Mouse (Mus musculus) left cerebral cortex, adult 9 months (tissue): ENCODE data around the gene Asf1a.
"Not testable (repeated sequence)": the region's sequence is repeated elsewhere in the genome, so short reads cannot be mapped to it uniquely, and the experiment has no call there.

Experiments used
- DNase-seq, 2 experiments: peaks; one replicate each; pipeline ENCODE4 v3.0.0; 2022; ENCODE audit warnings: low spot score in 2 of 2

Asf1a gene

DNA sequence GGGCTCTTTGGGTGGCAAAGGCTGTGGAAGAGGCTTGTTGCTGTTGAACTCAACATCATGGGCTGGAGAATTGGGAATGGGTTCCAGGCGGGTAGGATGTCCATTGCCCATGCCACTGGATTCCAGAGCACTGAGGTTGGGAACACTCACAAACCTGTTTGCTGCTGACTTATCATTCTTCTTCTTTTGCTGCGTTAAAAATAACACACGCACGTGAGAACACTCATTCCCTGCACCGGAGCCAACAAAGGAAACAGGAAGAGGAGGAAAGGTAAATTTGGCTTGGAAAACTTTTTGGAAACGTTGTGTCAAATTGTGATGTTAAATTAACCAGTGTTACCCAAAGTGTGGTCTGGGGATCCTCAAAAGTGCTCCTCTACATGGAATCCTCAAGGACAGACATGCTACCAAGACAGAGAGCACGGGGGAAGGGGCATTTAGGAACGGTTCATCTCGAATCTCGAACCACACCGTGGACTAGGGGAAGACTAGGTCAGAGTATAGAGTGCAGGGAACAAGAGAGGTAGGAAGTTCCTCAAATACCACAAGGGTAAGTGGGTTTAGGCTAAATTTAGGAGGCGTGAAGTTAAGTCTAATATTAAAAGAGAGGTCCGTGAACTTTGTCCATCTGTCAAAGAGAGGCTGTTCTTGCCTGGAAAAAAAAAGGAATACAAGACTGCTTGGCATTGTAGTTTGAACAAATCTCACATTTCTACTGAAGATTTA lies 38.9 kb downstream of the Asf1a start:
- DNase-seq = no peak

DNA sequence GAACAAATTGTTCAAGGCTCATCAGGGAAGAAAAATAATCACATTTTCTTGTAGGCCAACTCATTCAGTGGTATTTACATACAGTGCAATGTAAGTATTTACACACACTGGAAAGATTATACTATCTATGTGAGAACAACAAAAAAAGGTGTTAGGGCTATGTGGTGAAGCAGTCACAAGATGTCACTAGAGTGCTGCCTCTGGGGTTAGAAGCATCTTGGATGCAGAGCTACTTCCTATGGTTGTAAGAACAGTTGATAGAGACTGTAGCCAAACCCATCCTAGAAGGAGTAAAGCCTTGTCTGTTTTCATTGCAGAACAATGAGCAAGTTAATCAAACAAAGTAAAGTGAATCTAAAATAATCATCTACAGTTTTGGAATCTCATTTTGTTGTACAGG lies 45.0 kb downstream of the Asf1a start:
- DNase-seq = peak in 1 of 2 experiments; percentile 51

DNA sequence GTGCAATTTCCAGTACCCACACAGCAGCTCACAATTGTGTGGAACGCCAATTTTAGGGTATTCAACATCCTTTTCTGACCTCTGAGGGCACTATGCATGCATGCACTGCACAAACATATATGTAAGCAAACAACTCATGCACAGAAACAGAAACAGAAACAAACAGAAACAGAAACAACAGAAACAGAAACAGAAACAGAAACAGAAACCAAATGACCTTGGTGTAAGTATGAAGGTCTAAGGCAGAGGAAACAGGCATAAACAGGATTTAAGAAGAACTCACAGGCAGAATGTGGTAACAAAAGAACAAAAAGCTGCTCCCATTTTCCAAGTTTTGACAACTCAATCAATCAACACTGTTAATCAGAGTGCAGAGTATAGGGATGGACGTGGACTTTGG lies 54.1 kb downstream of the Asf1a start:
- no peak for DNase-seq

DNA sequence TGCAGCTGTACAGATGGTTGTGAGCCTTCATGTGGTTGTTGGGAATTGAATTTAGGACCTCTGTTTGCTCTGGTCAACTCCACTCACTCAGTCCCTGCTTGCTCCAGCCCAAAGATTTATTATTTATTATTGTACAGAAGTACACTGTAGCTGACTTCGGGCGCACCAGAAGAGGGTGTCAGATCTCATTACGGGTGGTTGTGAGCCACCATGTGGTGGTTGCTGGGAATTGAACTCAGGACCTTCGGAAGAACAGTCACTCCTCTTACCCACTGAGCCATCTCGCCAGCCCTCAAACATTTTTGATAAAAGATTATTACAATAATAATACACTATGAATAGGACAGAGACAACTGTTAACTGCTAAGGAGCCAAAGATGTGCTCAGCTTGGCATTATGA lies 57.7 kb downstream of the Asf1a start:
- DNase-seq = not testable (repeated sequence)
